8 mouse cellular contexts compared by ENCODE assay signal in genomic region chr2:112266242-112266592, GRCm38 (mm10). TPM values are rescaled to one million over a fixed set of nuclear protein-coding genes. Genes with fewer than 3 reads are reported as not detected.
DNase-seq lines count a peak whose midpoint lies in the region; ATAC-seq and TF ChIP-seq lines count a peak whose summit lies in the region.

Gene Gm21985 (plus strand): TSS chr2:112266314.

- peak within 1 kb of the TSS; percentile 72 for H3K9ac ChIP-seq in forebrain, embryonic 11.5 days (ENCODE audit: low read length)
- peak within 1 kb of the TSS; percentile 73 for H3K9ac ChIP-seq in lung, postnatal 0 days (replicated peaks; ENCODE audit: low read depth)

- H3K27ac ChIP-seq in forebrain, embryonic 11.5 days (ENCODE audit: low read depth, low read length) = peak within 1 kb of the TSS; percentile 90
- H3K27ac ChIP-seq in lung, postnatal 0 days (ENCODE audit: low read length) = peak within 1 kb of the TSS; percentile 93

- DNase-seq in MEL-GATA-1-ER (ENCODE audit: extremely low read depth, low read depth) = peak; percentile 70
- peak; percentile 54 for DNase-seq in brain, adult 2 months (ENCODE audit: low read depth, low spot score)
- DNase-seq in forebrain, embryonic 11.5 days (ENCODE audit: low spot score) = peak; percentile 71
- DNase-seq in heart, postnatal 14 days = peak; percentile 72 to 73
- peak; percentile 66 to 77 for DNase-seq in kidney, postnatal 4 days
- DNase-seq in lung, postnatal 0 days (ENCODE audit: low spot score) = peak; percentile 58
- DNase-seq in retina, embryonic 14.5 days (ENCODE audit: low spot score) = peak; percentile 54
- DNase-seq in yolk sac, embryonic 10.5 days (ENCODE audit: low spot score) = no peak

- ATAC-seq in forebrain, embryonic 11.5 days (replicated peaks; ENCODE audit: low FRiP score) = peak; percentile 25
- peak; percentile 24 for ATAC-seq in lung, postnatal 0 days

- no peak for TF ChIP-seq EP300 in lung, postnatal 0 days (IDR thresholded peaks at IDR 0.05)

- no peaks in the 10 kb centered on the region for H3K9me3 ChIP-seq in forebrain, embryonic 11.5 days (ENCODE audit: control insufficient read depth, low read length)
- H3K9me3 ChIP-seq in lung, postnatal 0 days (ENCODE audit: low read length) = no peaks in the 10 kb centered on the region

- H3K4me2 ChIP-seq in forebrain, embryonic 11.5 days (ENCODE audit: low read depth, low read length, severe bottlenecking) = peak within 1 kb of the TSS; percentile 88
- peak within 1 kb of the TSS; percentile 67 for H3K4me2 ChIP-seq in lung, postnatal 0 days (replicated peaks; ENCODE audit: low read depth, low read length)

- intact Hi-C loops in heart, postnatal 14 days (cut with DNase I) = loop anchor here (10.0 kb wide), 3 partner anchors 69 to 219 kb away; partner anchors contain the start of genes Chrm5 and Emc7

- H3K36me3 ChIP-seq in forebrain, embryonic 11.5 days (ENCODE audit: control insufficient read depth, insufficient read depth, low read length) = no peaks in the 10 kb centered on the region
- no peaks in the 10 kb centered on the region for H3K36me3 ChIP-seq in lung, postnatal 0 days (ENCODE audit: insufficient read depth, low read length)

- TF ChIP-seq CTCF in lung, postnatal 0 days (IDR thresholded peaks at IDR 0.05) = peak; percentile 16; the same call in 1 of the 2 replicates

- 2% methylated on average over 11 of the region's 11 CpGs for WGBS in forebrain, embryonic 11.5 days
- 3% methylated on average over 11 of the region's 11 CpGs for WGBS in lung, postnatal 0 days

- peak within 1 kb of the TSS; percentile 73 for H3K4me3 ChIP-seq in forebrain, embryonic 11.5 days (ENCODE audit: low read depth, low read length)
- peak within 1 kb of the TSS; percentile 84 for H3K4me3 ChIP-seq in lung, postnatal 0 days (ENCODE audit: low read depth, low read length)

- 0 out of 2 replicates have a peak, but pooled peaks cover 2% of the 10 kb centered on the region for H3K4me1 ChIP-seq in forebrain, embryonic 11.5 days (replicated peaks; ENCODE audit: control insufficient read depth, insufficient read depth, low read length)
- H3K4me1 ChIP-seq in lung, postnatal 0 days (ENCODE audit: insufficient read depth, low read depth, low read length) = peaks cover 5% of the 10 kb centered on the region; the same call in 1 of the 2 replicates

- no peaks in the 10 kb centered on the region for H3K27me3 ChIP-seq in forebrain, embryonic 11.5 days (ENCODE audit: control insufficient read depth, insufficient read depth, low read length)
- H3K27me3 ChIP-seq in lung, postnatal 0 days (replicated peaks; ENCODE audit: insufficient read depth, low read length) = no peaks in the 10 kb centered on the region

RNA-seq across cellular contexts. Expression of gene Gm21985, which starts in this region (rescaled TPM):
- 0.09 TPM in 1 of 2 replicates, not detected in the other for polyA plus RNA-seq in forebrain, embryonic 11.5 days (2014; fragmentation: Nextera tagmentation; extraction: Ambion mirVana)
- total RNA-seq in heart, postnatal 14 days (2021) = under 1 TPM in 1 of 2 experiments, not detected in 1; 0.51 TPM
- not detected in 2 replicates for polyA plus RNA-seq in lung, postnatal 0 days (2015; fragmentation: Nextera tagmentation; extraction: Ambion mirVana)

Comparison
In these comparisons a context has a peak if more than half of its experiments do, and no peak if none do; other contexts are left out.
1. Peak in DNase-seq, ATAC-seq, H3K4me3 ChIP-seq, H3K27ac ChIP-seq, H3K9ac ChIP-seq and H3K4me2 ChIP-seq in forebrain, embryonic 11.5 days; RNA of the gene not detected or under 1 TPM.
2. Peak in DNase-seq in heart, postnatal 14 days; RNA of the gene not detected or under 1 TPM.
3. Peak in DNase-seq, ATAC-seq, H3K4me3 ChIP-seq, H3K27ac ChIP-seq, H3K9ac ChIP-seq and H3K4me2 ChIP-seq in lung, postnatal 0 days; RNA of the gene not detected or under 1 TPM.